Mouse (Mus musculus): Measurements from ENCODE around the gene Prr7. TPM values are rescaled to one million over a fixed set of nuclear protein-coding genes. Genes with fewer than 3 reads are reported as not detected.
A peak's percentile ranks its signal among the peaks of the same experiment; 100 is the strongest.

The Prr7 gene
- polyA plus RNA-seq, 1 experiment from 2014 or later = 11.7 TPM

DNA sequence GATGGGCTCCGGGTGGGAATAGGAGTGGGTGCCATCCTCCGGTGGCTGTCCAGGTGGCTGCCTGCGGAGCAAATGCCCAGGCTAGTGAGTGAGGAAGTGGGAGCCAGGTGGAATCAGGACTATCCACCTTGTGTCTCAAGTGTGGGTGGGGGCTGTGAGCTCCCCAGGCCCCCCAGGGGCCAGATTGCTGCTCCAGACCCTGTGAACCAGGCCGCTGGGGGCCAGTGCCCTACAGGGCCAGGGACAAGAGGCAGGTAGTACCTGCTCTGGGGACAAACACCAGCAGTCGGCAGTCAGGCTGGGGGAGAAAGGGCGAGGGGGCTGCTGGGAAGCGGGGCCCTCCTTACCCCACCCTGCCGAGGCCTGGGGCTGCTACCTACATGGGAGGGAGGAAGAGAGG is 12.2 kb downstream of the Prr7 start:
- POLR2A ChIA-PET = interaction anchor here (0.6 kb wide), 1 partner anchor 12 kb away, joined by 4 read pairs; the partner anchor contains the start of gene Prr7
- in situ Hi-C loops (cut with MboI; ENCODE audit: low pct_unique_long_range_greater_than_20kb) = loop anchor here (5.0 kb wide), 1 partner anchor 36 kb away; the partner anchor contains the start of gene Pdlim7

DNA sequence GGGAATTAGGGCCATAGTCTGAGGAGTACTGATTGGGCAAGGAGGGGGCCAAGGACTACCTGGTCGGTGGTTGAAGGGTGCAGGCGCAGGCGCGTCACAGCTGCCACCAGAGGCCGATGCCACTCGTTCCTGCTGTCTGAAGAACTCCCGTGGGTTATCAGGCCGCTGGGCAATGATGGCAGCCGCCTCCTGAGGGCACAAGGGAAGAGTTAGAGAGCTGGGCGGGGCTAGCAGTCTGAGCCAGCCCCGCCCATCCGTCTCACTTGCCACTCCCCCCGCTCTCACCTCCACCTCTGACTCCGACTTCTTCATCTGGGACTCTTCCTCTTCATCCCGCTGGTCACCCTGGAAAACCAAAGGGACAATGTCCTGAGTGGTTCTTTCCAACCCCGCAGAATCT is 13.4 kb downstream of the Prr7 start:
- in situ Hi-C loops (cut with MboI; ENCODE audit: low pct_unique_long_range_greater_than_20kb) = loop anchor here (5.0 kb wide), 1 partner anchor 35 kb away; the partner anchor contains the start of gene Pdlim7
- TF ChIP-seq CTCF (IDR thresholded peaks at IDR 0.05) = no peak
- no peak for ATAC-seq
- CTCF ChIA-PET = no interaction called here
- DNase-seq (ENCODE audit: low read depth, low spot score) = no peak
- POLR2A ChIA-PET = interaction anchor here (1.2 kb wide), 2 partner anchors 34 to 58 kb away, joined by 3 to 6 read pairs; no protein-coding TSS in a partner anchor
- H3K27me3 ChIP-seq = no peaks in the 10 kb centered on the region

More for the DNA sequence above, 12.2 kb downstream of the Prr7 start:
- ATAC-seq = no peak
- DNase-seq (ENCODE audit: low read depth, low spot score) = no peak
- H3K27me3 ChIP-seq = no peaks in the 10 kb centered on the region
- TF ChIP-seq CTCF (IDR thresholded peaks at IDR 0.05) = no peak
- CTCF ChIA-PET = no interaction called here

DNA sequence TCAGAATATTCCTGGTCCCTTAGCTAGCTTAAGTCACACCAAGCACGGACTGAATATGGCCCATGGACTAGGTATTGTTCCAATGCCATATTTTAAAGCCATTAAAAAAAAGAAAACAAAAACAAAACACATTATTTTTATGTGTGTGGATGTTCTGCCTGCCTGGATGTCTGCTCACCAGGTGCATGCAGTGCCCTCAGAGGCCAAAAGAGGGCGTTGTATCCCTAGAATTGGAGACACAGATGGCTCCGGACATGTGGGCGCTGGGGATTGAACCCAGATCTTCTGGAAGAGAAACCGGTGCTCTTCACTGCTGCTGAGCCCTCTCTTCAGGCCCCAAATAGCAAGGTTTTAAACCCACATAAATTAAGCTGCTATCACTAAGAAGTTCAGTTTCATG is 14.0 kb downstream of the Prr7 start:
- no peak for DNase-seq (ENCODE audit: low read depth, low spot score)
- TF ChIP-seq CTCF (IDR thresholded peaks at IDR 0.05) = no peak
- CTCF ChIA-PET = no interaction called here
- POLR2A ChIA-PET = interaction anchor here (1.2 kb wide), 1 partner anchor 34 kb away, joined by 6 read pairs; no protein-coding TSS in a partner anchor
- H3K27me3 ChIP-seq = no peaks in the 10 kb centered on the region
- in situ Hi-C loops (cut with MboI; ENCODE audit: low pct_unique_long_range_greater_than_20kb) = loop anchor here (5.0 kb wide), 1 partner anchor 34 kb away; the partner anchor contains the start of gene Pdlim7
- ATAC-seq = no peak

DNA sequence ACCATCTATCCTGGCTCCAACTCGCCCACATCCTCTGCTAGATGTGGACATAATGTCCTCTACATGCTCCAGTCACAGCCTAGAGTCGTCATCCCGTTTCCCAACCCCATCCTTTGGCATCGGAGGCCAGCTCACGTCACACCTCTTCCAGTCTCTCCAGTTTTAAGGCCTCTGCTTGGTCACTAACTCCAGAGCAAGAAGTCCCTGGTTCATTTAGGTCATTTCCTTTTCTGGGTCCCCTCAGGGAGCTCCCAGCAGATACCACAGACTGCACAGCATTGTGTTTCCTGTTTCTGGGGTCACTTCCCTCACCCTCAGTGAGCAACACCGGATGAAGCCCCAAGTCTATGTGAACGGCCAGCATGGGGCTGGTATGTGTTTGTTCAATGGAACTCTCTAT is 14.9 kb downstream of the Prr7 start:
- CTCF ChIA-PET = interaction anchor here (1.0 to 1.8 kb wide), 3 partner anchors 9 to 74 kb away, joined by 3 to 4 read pairs (median 4); no protein-coding TSS in a partner anchor
- POLR2A ChIA-PET = interaction anchor here (0.8 to 1.0 kb wide), 2 partner anchors 13 to 44 kb away, joined by 3 read pairs; no protein-coding TSS in a partner anchor
- H3K27me3 ChIP-seq = no peaks in the 10 kb centered on the region
- DNase-seq (ENCODE audit: low read depth, low spot score) (no peak), ATAC-seq (no peak)
- TF ChIP-seq CTCF (IDR thresholded peaks at IDR 0.05) = no peak
- in situ Hi-C loops (cut with MboI; ENCODE audit: low pct_unique_long_range_greater_than_20kb) = loop anchor here (5.0 kb wide), 1 partner anchor 33 kb away; the partner anchor contains the start of gene Pdlim7

DNA sequence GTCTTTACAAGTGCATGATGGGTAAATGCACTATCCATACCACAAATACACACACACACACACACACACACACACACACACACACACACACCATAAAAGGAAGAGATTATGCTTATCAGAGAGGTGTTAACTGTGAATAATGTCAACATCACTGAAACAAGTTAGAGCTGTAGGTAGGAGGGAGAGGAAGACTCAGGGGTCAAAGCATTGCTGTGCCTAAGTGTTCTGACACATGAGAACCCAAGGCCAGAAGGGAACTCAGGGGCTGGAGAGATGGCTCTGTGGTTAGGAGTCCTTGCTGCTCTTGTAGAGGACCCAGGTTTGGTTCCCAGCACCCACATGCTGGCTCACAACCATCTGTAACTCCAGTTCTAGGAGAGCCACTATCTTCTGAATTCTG is 15.9 kb downstream of the Prr7 start:
- ChIA-PET POLR2A (interaction anchor here (0.5 to 1.0 kb wide), 2 partner anchors 12 to 19 kb away, joined by 3 to 7 read pairs; no protein-coding TSS in a partner anchor), CTCF (interaction anchor here (1.0 to 1.8 kb wide), 3 partner anchors 10 to 75 kb away, joined by 3 to 4 read pairs (median 4); no protein-coding TSS in a partner anchor)
- in situ Hi-C loops (cut with MboI; ENCODE audit: low pct_unique_long_range_greater_than_20kb) = loop anchor here (5.0 kb wide), 1 partner anchor 32 kb away; the partner anchor contains the start of gene Pdlim7
- ATAC-seq = no peak
- DNase-seq (ENCODE audit: low read depth, low spot score) = no peak
- no peak for TF ChIP-seq CTCF (IDR thresholded peaks at IDR 0.05)
- H3K27me3 ChIP-seq = no peaks in the 10 kb centered on the region

DNA sequence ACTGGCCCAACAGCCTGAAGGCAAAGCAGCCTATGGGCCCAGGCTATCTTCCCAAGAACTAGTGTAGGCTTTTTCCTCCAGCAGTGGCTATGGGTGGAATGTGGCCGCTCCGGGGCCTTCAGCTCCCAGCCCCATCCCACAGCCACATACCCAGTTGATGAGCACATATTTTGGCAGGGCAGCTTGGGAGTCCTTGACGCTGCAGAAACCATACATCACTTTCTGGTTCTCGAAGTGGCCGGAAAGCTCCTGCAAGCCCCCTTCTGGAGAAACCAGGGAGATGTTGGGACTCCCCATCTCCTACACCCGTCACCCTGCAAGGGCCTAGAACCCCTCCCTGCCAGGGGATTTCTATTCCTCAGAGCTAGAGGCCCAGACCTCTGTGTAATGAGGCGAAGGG is 18.5 kb downstream of the Prr7 start:
- in situ Hi-C loops (cut with MboI; ENCODE audit: low pct_unique_long_range_greater_than_20kb) = no loop called here
- DNase-seq (ENCODE audit: low read depth, low spot score) = no peak
- TF ChIP-seq CTCF (IDR thresholded peaks at IDR 0.05) = no peak
- ChIA-PET POLR2A (interaction anchor here (1.0 to 1.7 kb wide), 2 partner anchors 30 to 35 kb away, joined by 3 to 6 read pairs; no protein-coding TSS in a partner anchor), CTCF (interaction anchor here (1.2 kb wide), 1 partner anchor 12 kb away, joined by 7 read pairs; no protein-coding TSS in a partner anchor)
- no peaks in the 10 kb centered on the region for H3K27me3 ChIP-seq
- ATAC-seq = peak; percentile 40

DNA sequence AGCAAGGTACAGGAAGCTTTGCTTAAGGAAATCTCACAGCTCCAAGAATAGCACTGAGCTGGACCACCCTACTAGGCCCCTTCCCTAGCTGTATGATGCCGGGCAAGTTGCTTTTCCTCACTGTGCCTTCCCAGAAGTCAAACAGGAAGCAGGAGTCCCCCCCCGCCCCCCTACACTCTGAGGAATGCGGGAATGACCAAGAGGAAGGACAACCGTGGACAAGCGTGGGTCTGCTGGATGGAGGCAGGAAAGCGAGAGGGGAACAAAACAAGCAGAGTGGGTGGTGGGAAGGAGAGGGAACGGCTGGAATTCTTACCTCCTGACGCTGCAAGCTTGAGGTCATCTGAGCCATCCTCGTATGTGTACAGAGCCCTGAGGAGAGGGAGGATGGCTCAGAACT is 19.0 kb downstream of the Prr7 start:
- TF ChIP-seq CTCF (IDR thresholded peaks at IDR 0.05) = no peak
- ChIA-PET CTCF (interaction anchor here (0.7 to 1.2 kb wide), 2 partner anchors 9 to 13 kb away, joined by 3 to 7 read pairs; no protein-coding TSS in a partner anchor), POLR2A (interaction anchor here (0.7 to 1.7 kb wide), 3 partner anchors 29 to 87 kb away, joined by 3 to 6 read pairs (median 3); no protein-coding TSS in a partner anchor)
- no peaks in the 10 kb centered on the region for H3K27me3 ChIP-seq
- DNase-seq (ENCODE audit: low read depth, low spot score) = no peak
- no peak for ATAC-seq
- in situ Hi-C loops (cut with MboI; ENCODE audit: low pct_unique_long_range_greater_than_20kb) = no loop called here

DNA sequence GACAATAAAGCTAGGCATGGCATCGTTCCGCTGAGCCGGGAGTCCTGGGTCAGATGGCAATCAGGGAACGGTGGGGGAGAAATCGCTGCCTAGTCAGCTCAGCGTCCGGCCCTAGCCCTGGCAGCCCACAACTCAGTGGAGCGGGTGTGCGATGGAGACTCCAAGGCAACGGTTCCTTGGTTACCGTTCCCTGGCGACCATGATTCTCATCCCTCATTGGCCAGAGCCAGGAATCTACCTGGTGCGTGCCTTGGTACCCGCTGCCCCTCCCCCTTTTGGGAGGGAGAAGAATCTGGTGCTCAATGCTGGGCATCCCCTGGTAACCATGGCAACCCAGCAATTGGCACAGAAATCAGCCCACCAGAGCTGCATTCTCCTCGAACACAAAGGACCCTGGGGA is 19.5 kb downstream of the Prr7 start:
- ATAC-seq = no peak
- CTCF ChIA-PET = interaction anchor here (0.7 kb wide), 1 partner anchor 9 kb away, joined by 3 read pairs; no protein-coding TSS in a partner anchor
- TF ChIP-seq CTCF (IDR thresholded peaks at IDR 0.05) = no peak
- POLR2A ChIA-PET = interaction anchor here (0.7 to 1.7 kb wide), 3 partner anchors 29 to 86 kb away, joined by 3 to 6 read pairs (median 3); no protein-coding TSS in a partner anchor
- H3K27me3 ChIP-seq = no peaks in the 10 kb centered on the region
- DNase-seq (ENCODE audit: low read depth, low spot score) = no peak
- in situ Hi-C loops (cut with MboI; ENCODE audit: low pct_unique_long_range_greater_than_20kb) = no loop called here

DNA sequence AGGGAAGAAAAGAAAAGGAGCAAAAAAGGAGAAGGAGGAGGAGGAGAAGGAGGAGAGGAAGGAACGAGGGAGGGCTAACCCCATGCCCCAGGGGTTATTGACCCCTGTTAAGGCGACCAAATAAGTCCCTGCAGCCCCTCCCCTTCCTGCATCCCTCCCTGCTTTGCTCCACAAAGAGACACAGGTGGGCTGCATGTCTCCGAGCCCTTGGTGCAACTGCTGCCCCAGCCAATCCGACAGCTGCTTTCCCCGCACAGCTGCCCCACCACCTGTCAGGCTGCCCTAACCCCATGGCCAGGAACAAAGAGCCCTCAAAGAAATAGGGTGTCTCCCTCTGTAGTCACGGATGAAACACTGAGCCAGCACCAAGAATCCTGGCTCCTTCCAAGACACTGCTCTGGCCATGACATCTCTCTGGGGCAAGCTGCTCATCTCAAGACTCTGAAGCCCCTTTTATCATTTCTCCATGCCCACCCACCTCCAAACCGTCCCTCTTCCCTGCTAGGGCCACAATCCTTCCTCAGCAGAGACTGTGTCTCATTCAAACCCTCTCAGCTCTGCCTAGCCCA is 20.5 kb downstream of the Prr7 start:
- CTCF ChIA-PET = no interaction called here
- POLR2A ChIA-PET = interaction anchor here (1.1 to 1.3 kb wide), 2 partner anchors 15 to 108 kb away, joined by 4 to 5 read pairs; no protein-coding TSS in a partner anchor
- DNase-seq (ENCODE audit: low read depth, low spot score) = no peak
- no peaks in the 10 kb centered on the region for H3K27me3 ChIP-seq
- in situ Hi-C loops (cut with MboI; ENCODE audit: low pct_unique_long_range_greater_than_20kb) = no loop called here
- ATAC-seq = no peak
- TF ChIP-seq CTCF (IDR thresholded peaks at IDR 0.05) = no peak

DNA sequence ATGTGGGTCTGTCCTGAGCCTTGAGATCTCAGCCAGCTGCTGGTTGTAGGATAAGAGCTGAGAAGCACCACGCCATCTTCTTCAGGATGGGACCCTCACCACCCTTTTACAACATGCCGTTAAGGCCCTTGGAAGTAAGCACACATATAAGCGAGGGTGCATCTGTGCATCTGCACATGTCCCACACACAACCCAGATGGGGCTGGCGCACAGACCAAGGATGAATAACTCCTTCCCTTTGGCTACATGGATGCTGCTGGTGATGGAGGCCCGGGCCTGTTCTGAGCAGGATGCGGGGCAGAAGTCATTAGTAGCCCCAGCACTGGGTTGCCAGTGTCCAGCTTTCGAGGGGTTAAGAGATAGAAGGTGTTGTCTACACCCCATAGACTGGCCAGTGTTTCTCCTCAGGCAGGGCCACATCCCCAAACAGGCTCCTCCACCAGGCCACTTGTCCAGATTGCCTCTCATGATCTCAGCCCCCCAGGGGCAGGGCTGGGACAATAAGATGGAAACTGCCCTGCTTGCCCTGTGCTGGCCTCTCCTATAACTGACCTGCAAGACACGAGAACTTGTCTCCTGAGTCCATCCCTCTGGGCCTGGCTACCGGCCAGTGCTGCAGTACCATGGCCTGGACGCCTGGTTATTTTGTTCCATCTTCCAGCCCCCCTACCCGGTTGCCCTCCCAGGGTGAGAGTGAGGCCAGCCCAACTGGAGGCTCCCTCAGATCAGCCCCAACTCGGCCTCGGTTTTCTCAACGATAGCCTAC is 22.1 kb downstream of the Prr7 start:
- CTCF ChIA-PET = no interaction called here
- ATAC-seq (no peak), DNase-seq (ENCODE audit: low read depth, low spot score) (no peak)
- TF ChIP-seq CTCF (IDR thresholded peaks at IDR 0.05) = no peak
- H3K27me3 ChIP-seq = no peaks in the 10 kb centered on the region
- POLR2A ChIA-PET = no interaction called here
- in situ Hi-C loops (cut with MboI; ENCODE audit: low pct_unique_long_range_greater_than_20kb) = no loop called here
